Mouse (Mus musculus) intestine, embryonic 16.5 days (tissue): ENCODE measurements at regions not wholly inside any gene's neighbourhood (a gene's known extent, or its start where the extent isn't known, plus 50 kb on each side); places are given as distances from the start of the nearest gene placed in this dataset.

ENCODE experiments used
- ATAC-seq: fragments of 200-750 bp; cut with Nextera tagmentation; 2 replicates; pipeline ENCODE4 v1.8.0; 2017; ENCODE audit warnings: moderate TSS enrichment, moderate library complexity
- H3K27ac ChIP-seq: fragments of 300-500 bp; sonication (generic); 2 replicates; pipeline ENCODE4 v1.5.1; 2014; ENCODE audit warnings: mild to moderate bottlenecking, low read length
- H3K27me3 ChIP-seq: fragments of 300-500 bp; sonication (generic); replicated peaks from 2 replicates; pipeline ENCODE4 v1.6.1; 2014; ENCODE audit warnings: low read length, control low read depth, mixed read lengths; ENCODE audit not compliant: control insufficient read depth, insufficient read depth
- H3K36me3 ChIP-seq: fragments of 300-500 bp; sonication (generic); 2 replicates; pipeline ENCODE4 v1.6.1; 2014; ENCODE audit warnings: low read length, control low read depth; ENCODE audit not compliant: control insufficient read depth, insufficient read depth
- H3K4me1 ChIP-seq: fragments of 300-500 bp; sonication (generic); 2 replicates; pipeline ENCODE4 v1.6.1; 2014; ENCODE audit warnings: low read length, control low read depth, mixed read lengths; ENCODE audit not compliant: control insufficient read depth, insufficient read depth
- H3K4me2 ChIP-seq: fragments of 300-500 bp; sonication (generic); 2 replicates; pipeline ENCODE4 v1.6.1; 2014; ENCODE audit warnings: low read depth, low read length, control low read depth
- H3K4me3 ChIP-seq: fragments of 300-500 bp; sonication (generic); 2 replicates; pipeline ENCODE4 v1.5.1; 2014; ENCODE audit warnings: mild to moderate bottlenecking, low read length
- H3K9ac ChIP-seq: fragments of 300-500 bp; sonication (generic); 2 replicates; pipeline ENCODE4 v1.6.1; 2014; ENCODE audit warnings: low read depth, low read length
- H3K9me3 ChIP-seq: fragments of 300-500 bp; sonication (generic); 2 replicates; pipeline ENCODE4 v1.6.1; 2016; ENCODE audit warnings: low read length, control low read depth; ENCODE audit not compliant: control insufficient read depth
- WGBS: fragments of 180-500 bp; shearing (Covaris S2); extraction: QIAGEN DNeasy Blood & Tissue Kit; methylation state at CpG from one replicate; pipeline ENCODE4 v1.1.7; 2014; 5-methylcytosine and 5-hydroxymethylcytosine counted together

- H3K4me1 ChIP-seq, result no peaks in the 10 kb centered on the region
- no peak for ATAC-seq
- no peaks in the 10 kb centered on the region for H3K27me3 ChIP-seq
- no peaks in the 10 kb centered on the region for H3K36me3 ChIP-seq
- H3K4me3 ChIP-seq, result no peak overlapping the region
- no peaks in the 10 kb centered on the region for H3K9me3 ChIP-seq
- no peak overlapping the region for H3K4me2 ChIP-seq
- no peak overlapping the region for H3K27ac ChIP-seq
- no peak overlapping the region for H3K9ac ChIP-seq
- 46% methylated on average over 5 of the region's 5 CpGs for WGBS
These were observed 203.8 kb upstream of the Ubash3b start for GRCm38 (mm10) chr9:41365251-41365650.

- Histone ChIP-seq H3K9me3 (no peaks in the 10 kb centered on the region), H3K4me2 (no peak overlapping the region), H3K4me3 (no peak overlapping the region), H3K27me3 (no peaks in the 10 kb centered on the region), H3K9ac (no peak overlapping the region), H3K4me1 (no peaks in the 10 kb centered on the region), H3K27ac (no peak overlapping the region), H3K36me3 (no peaks in the 10 kb centered on the region)
- no peak for ATAC-seq
- WGBS, result 56% methylated on average over 6 of the region's 6 CpGs
These were observed 203.1 kb upstream of the Ubash3b start for GRCm38 (mm10) chr9:41364442-41365250.

GRCm38 (mm10) chr9:41360356-41360755 is 198.9 kb upstream of the Ubash3b start:
- H3K9me3 ChIP-seq, result no peaks in the 10 kb centered on the region
- H3K4me2 ChIP-seq, result no peak overlapping the region
- H3K27me3 ChIP-seq, result no peaks in the 10 kb centered on the region
- no peaks in the 10 kb centered on the region for H3K4me1 ChIP-seq
- WGBS, result 77% methylated on average over 5 of the region's 5 CpGs
- H3K36me3 ChIP-seq, result no peaks in the 10 kb centered on the region
- no peak overlapping the region for H3K9ac ChIP-seq
- no peak overlapping the region for H3K4me3 ChIP-seq
- no peak overlapping the region for H3K27ac ChIP-seq
- ATAC-seq, result no peak

- no peak overlapping the region for H3K4me3 ChIP-seq
- no peak for ATAC-seq
- no peaks in the 10 kb centered on the region for H3K4me1 ChIP-seq
- H3K27ac ChIP-seq, result no peak overlapping the region
- no peak overlapping the region for H3K9ac ChIP-seq
- no peaks in the 10 kb centered on the region for H3K27me3 ChIP-seq
- 86% methylated on average over 3 of the region's 3 CpGs for WGBS
- no peak overlapping the region for H3K4me2 ChIP-seq
- H3K36me3 ChIP-seq, result no peaks in the 10 kb centered on the region
- H3K9me3 ChIP-seq, result no peaks in the 10 kb centered on the region
These were observed 197.8 kb upstream of the Ubash3b start for GRCm38 (mm10) chr9:41359286-41359685.

- Histone ChIP-seq H3K27ac (no peak overlapping the region), H3K36me3 (no peaks in the 10 kb centered on the region), H3K9ac (no peak overlapping the region), H3K4me2 (no peak overlapping the region), H3K4me3 (no peak overlapping the region), H3K4me1 (no peaks in the 10 kb centered on the region), H3K9me3 (no peaks in the 10 kb centered on the region), H3K27me3 (no peaks in the 10 kb centered on the region)
- no peak for ATAC-seq
- WGBS, result 71% methylated on average over 2 of the region's 2 CpGs
These were observed 183.8 kb upstream of the Ubash3b start for GRCm38 (mm10) chr9:41345338-41345737.

GRCm38 (mm10) chr9:41337375-41337774 is 175.9 kb upstream of the Ubash3b start:
- Histone ChIP-seq H3K36me3 (no peaks in the 10 kb centered on the region), H3K4me1 (no peaks in the 10 kb centered on the region), H3K27me3 (no peaks in the 10 kb centered on the region), H3K27ac (no peak overlapping the region), H3K9ac (no peak overlapping the region), H3K4me3 (no peak overlapping the region), H3K4me2 (no peak overlapping the region), H3K9me3 (no peaks in the 10 kb centered on the region)
- ATAC-seq, result no peak
- 81% methylated on average over 2 of the region's 2 CpGs for WGBS

- Histone ChIP-seq H3K9me3 (no peaks in the 10 kb centered on the region), H3K36me3 (no peaks in the 10 kb centered on the region), H3K4me3 (no peak overlapping the region), H3K4me2 (no peak overlapping the region), H3K4me1 (no peaks in the 10 kb centered on the region), H3K27me3 (no peaks in the 10 kb centered on the region), H3K9ac (no peak overlapping the region), H3K27ac (no peak overlapping the region)
- 78% methylated on average over 6 of the region's 6 CpGs for WGBS
- ATAC-seq, result no peak
These were observed 175.3 kb upstream of the Ubash3b start for GRCm38 (mm10) chr9:41336801-41337200.

GRCm38 (mm10) chr9:41334462-41335241 is 173.2 kb upstream of the Ubash3b start:
- Histone ChIP-seq H3K36me3 (no peaks in the 10 kb centered on the region), H3K4me3 (no peak overlapping the region), H3K27ac (no peak overlapping the region), H3K4me1 (no peaks in the 10 kb centered on the region), H3K4me2 (no peak overlapping the region), H3K9me3 (no peaks in the 10 kb centered on the region), H3K9ac (no peak overlapping the region), H3K27me3 (no peaks in the 10 kb centered on the region)
- ATAC-seq, result no peak
- WGBS, result 25% methylated on average over 10 of the region's 10 CpGs

- Histone ChIP-seq H3K27me3 (no peaks in the 10 kb centered on the region), H3K9ac (no peak overlapping the region), H3K9me3 (no peaks in the 10 kb centered on the region), H3K27ac (no peak overlapping the region), H3K4me3 (no peak overlapping the region), H3K4me2 (no peak overlapping the region), H3K4me1 (no peaks in the 10 kb centered on the region), H3K36me3 (no peaks in the 10 kb centered on the region)
- WGBS, result 97% methylated on average over 1 of the region's 1 CpGs
- no peak for ATAC-seq
These were observed 172.0 kb upstream of the Ubash3b start for GRCm38 (mm10) chr9:41333526-41333925.
